Mouse (Mus musculus) kidney, postnatal 14 days (tissue): ENCODE data around the gene Cenpc1.

Experiments
- DNase-seq: peaks from one replicate; pipeline ENCODE4 v3.0.0; 2022; ENCODE audit warnings: mixed read lengths

The Cenpc1 gene

GRCm38 (mm10) chr5:86065101-86065875, at the start of gene Cenpc1:
Gene Cenpc1 (minus strand): TSS chr5:86065583.
- DNase-seq = peak; percentile 98

GRCm38 (mm10) chr5:86113997-86114396, 48.6 kb upstream of the Cenpc1 start:
- DNase-seq = no peak

GRCm38 (mm10) chr5:86113037-86113436, 47.7 kb upstream of the Cenpc1 start:
- no peak for DNase-seq

GRCm38 (mm10) chr5:86111074-86111473, 45.7 kb upstream of the Cenpc1 start:
- no peak for DNase-seq

GRCm38 (mm10) chr5:86106610-86107009, 41.2 kb upstream of the Cenpc1 start:
- no peak for DNase-seq

GRCm38 (mm10) chr5:86102176-86102575, 36.8 kb upstream of the Cenpc1 start:
- no peak for DNase-seq

- DNase-seq = no peak
Measured at GRCm38 (mm10) chr5:86100621-86101020, 35.2 kb upstream of the Cenpc1 start.

- DNase-seq = no peak
Measured at GRCm38 (mm10) chr5:86098988-86099387, 33.6 kb upstream of the Cenpc1 start.

- DNase-seq = no peak
Measured at GRCm38 (mm10) chr5:86094754-86095153, 29.4 kb upstream of the Cenpc1 start.

- no peak for DNase-seq
Measured at GRCm38 (mm10) chr5:86086751-86087150, 21.4 kb upstream of the Cenpc1 start.

- no peak for DNase-seq
Measured at GRCm38 (mm10) chr5:86084979-86085378, 19.6 kb upstream of the Cenpc1 start.

- no peak for DNase-seq
Measured at GRCm38 (mm10) chr5:86083987-86084386, 18.6 kb upstream of the Cenpc1 start.

GRCm38 (mm10) chr5:86078720-86079334, 13.4 kb upstream of the Cenpc1 start:
- DNase-seq = no peak

- DNase-seq = no peak
Measured at GRCm38 (mm10) chr5:86072756-86073386, 7.5 kb upstream of the Cenpc1 start.

- DNase-seq = no peak
Measured at GRCm38 (mm10) chr5:86071538-86071937, 6.2 kb upstream of the Cenpc1 start, which contains the start of gene Stap1. Gene Stap1 (plus strand): TSS chr5:86071746.

- DNase-seq = no peak
Measured at GRCm38 (mm10) chr5:86069121-86069520, 3.7 kb upstream of the Cenpc1 start.

- DNase-seq = no peak
Measured at GRCm38 (mm10) chr5:86068451-86068850, 3.1 kb upstream of the Cenpc1 start.

GRCm38 (mm10) chr5:86066551-86066929, 1.2 kb upstream of the Cenpc1 start:
- DNase-seq = peak; percentile 90

- no peak for DNase-seq
Measured at GRCm38 (mm10) chr5:86065876-86066550, 630 bp upstream of the Cenpc1 start.

- no peak for DNase-seq
Measured at GRCm38 (mm10) chr5:86063501-86063900, 1.9 kb downstream of the Cenpc1 start.

- no peak for DNase-seq
Measured at GRCm38 (mm10) chr5:86029820-86030219, 35.6 kb downstream of the Cenpc1 start.

GRCm38 (mm10) chr5:85996545-85997510, 68.6 kb downstream of the Cenpc1 start:
- no peak for DNase-seq
